Mouse (Mus musculus) monocyte, adult 2 months (primary cell): ENCODE results near the gene Caprin1.

Experiments
- DNase-seq, 2 experiments: peaks; one replicate each; pipeline ENCODE4 v3.0.0; 2022; ENCODE audit warnings: low spot score in 2 of 2, low read depth in 1 of 2

Caprin1 gene

DNA sequence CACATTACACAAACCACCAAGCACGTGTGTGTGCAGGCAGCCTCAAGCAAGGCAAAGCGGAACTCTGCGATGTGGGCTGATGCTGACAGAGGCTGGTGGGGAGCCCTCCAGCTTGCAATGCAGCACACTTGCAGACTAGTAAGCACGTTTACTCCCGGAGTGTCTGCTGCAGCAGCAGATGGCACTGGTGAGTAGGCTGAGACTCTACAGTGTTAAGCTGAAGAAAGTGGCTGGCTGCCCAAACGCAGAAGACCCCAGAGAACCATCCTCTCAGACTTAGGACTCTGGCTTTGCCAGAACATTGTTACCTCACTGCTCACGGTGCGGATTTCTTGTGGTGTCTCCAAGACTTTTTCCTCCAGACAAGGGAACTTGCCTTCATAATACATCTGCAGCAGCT is 66.5 kb downstream of the Caprin1 start:
- no peak for DNase-seq

DNA sequence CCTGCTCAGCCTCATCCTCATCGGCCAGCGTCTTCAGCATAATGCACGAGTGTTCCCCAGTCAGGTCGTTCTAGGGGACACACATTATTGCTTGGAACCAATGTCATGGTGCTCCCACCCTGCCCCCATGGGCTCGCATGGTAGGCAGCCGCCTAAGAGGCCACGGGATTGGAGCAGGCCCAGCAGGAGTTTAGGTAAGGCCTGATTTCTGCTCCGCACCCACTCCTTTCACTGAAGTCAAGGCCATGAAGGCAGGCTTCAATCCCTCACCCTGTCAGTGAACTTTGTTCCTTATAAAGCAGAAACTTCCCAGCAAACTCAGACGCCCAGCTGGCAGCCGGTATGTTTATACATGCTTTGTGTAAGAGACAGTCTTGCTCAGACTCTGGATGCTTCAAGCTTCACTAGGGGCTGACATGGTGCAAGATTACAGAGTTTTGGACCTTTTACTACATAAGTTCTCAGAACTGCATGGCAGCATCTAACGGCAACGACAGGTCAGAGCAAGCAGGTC is 69.4 kb downstream of the Caprin1 start:
- no peak for DNase-seq

DNA sequence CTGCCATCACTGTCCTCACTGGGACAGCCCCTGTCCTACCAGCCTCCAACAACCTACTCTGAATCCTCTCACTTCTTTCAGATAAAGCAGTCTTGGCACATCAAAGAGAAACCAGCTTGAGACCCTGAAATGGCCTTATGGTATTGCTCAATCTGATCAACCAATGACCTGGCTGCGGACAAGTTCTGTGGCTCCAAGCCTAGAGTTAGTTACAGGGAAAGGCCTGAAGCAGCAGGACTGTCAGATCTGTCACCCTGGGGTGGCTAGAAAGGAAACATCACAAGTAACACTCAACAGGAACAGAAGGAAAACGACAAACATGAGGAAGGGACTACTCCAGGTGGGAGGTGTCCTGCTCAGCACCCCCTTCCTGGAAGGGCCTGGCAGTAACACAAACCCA is 72.9 kb downstream of the Caprin1 start:
- DNase-seq, result no peak

DNA sequence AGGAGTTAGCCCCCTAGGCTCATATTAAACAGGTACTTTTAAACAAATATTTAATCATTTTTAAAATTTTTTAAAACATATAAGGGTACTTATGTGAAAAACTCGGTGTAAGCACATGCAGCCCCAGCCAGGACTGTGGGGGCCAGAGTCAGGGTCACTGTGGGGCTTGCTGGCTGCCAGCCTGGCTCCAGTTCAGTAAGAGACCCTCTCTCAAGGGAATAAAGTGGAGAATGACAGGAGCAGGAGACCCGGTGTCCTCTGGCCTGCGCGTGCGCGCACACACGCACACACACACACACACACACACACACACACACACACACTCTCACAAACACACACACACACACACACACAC is 78.2 kb downstream of the Caprin1 start:
- no peak for DNase-seq

GRCm38 (mm10) chr2:103718594-103719291 is 78.7 kb downstream of the Caprin1 start:
- peak in 1 of 2 experiments; percentile 28 for DNase-seq

GRCm38 (mm10) chr2:103714412-103714811 is 83.0 kb downstream of the Caprin1 start:
- no peak for DNase-seq

- no peak for DNase-seq
Observed at GRCm38 (mm10) chr2:103713831-103714230, 83.6 kb downstream of the Caprin1 start.
